Mouse (Mus musculus): ENCODE results near the gene 1110002E22Rik.

DNA sequence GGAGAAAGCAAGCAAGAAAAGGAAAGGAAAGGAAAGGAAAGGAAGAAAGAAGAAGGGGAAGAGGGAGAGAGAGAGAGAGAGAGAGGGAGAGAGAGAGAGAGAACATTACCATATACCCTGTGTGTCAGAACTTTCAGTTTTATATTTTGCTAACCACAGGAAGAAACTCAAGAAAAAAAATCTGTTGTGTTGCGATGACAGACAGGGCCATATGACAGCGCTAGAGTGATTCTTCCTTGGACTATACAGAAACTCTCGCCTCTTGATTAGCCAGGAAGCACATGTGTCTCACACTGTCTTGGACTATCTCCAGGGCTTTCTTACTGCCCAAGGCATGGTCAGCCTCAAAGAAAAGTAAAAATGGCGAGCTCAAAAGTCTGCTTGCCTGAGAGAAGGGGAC is 2.2 kb upstream of the 1110002E22Rik start:
- no peak for TF ChIP-seq CTCF (IDR thresholded peaks at IDR 0.05; ENCODE audit: extremely low read depth, insufficient read depth, insufficient read length, insufficient replicate concordance)
- no peak for TF ChIP-seq POLR2A (IDR thresholded peaks at IDR 0.05; ENCODE audit: low read depth, low read length)
